Mouse (Mus musculus): ENCODE results near the gene Klhl25. TPM values are rescaled to one million over a fixed set of nuclear protein-coding genes. Genes with fewer than 3 reads are reported as not detected.

Klhl25 gene
- total and polyA plus RNA-seq, 2 experiments from 2014 or later, result 12.6 to 34.2 TPM

DNA sequence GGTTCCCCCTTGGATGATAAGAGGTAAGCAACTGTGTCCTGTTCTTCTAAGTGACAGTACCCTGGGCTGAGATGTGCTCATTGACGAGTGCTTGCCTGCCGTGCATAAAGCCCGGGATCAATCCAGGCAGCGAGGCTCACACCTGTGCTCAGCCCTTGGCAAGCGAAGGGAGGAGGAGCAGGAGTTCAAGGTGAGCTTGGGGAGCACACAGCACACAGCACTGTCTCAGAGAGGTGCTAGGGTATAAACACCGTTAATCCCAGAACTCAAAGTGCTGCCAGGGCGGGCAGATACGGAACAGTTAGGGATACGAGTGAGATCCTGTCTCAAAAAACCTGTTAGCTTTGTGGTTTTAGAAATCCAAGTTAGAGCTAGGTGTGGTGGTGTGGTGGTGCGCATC is 3.2 kb downstream of the Klhl25 start:
- Histone ChIP-seq H3K4me2 (ENCODE audit: low read depth, low read length, poor library complexity, severe bottlenecking) (no peak overlapping the region), H3K4me3 (ENCODE audit: low read depth, low read length) (no peak overlapping the region), H3K9me3 (ENCODE audit: low read length) (no peaks in the 10 kb centered on the region), H3K36me3 (ENCODE audit: insufficient read depth, low read length) (no peaks in the 10 kb centered on the region), H3K4me1 (ENCODE audit: insufficient read depth, low read length) (peaks cover 19% of the 10 kb centered on the region; the same call in 1 of the 2 replicates), H3K9ac (replicated peaks; ENCODE audit: low read length, poor library complexity, severe bottlenecking) (no peak overlapping the region), H3K27ac (ENCODE audit: low read depth, low read length) (0 out of 2 replicates have a peak overlapping the region, but pooled peaks have one; percentile 12), H3K27me3 (ENCODE audit: insufficient read depth, low read length) (no peaks in the 10 kb centered on the region)
- DNase-seq (ENCODE audit: low spot score) (no peak), ATAC-seq (ENCODE audit: low FRiP score) (no peak)
- WGBS, result 79% methylated on average over 10 of the region's 10 CpGs
- TF ChIP-seq CTCF (IDR thresholded peaks at IDR 0.05), result no peak

DNA sequence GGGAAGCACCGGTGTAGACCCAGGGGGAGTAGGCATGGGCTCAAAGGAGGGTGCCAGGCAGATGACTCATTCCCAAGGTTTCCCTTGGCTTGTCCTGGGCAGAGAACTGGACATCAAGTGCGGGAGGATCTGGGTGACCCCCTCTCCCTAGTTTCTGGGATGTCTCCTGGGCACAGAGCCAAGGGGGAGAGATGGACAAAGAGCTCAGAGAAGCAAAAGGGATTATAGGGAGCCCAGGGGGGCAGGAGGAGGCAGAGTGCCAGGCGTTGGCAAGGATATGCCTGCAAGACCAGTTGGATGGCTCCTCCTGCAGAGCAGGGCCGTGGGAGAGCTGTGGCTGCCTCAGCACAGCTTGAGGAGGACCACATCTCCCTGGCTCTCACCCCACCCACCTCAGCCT is 4.3 kb downstream of the Klhl25 start:
- Histone ChIP-seq H3K4me3 (ENCODE audit: low read depth, low read length) (no peak overlapping the region), H3K9me3 (ENCODE audit: low read length) (no peaks in the 10 kb centered on the region), H3K4me2 (ENCODE audit: low read depth, low read length, poor library complexity, severe bottlenecking) (no peak overlapping the region; the same call in 1 of the 2 replicates), H3K9ac (replicated peaks; ENCODE audit: low read length, poor library complexity, severe bottlenecking) (no peak overlapping the region), H3K4me1 (ENCODE audit: insufficient read depth, low read length) (peaks cover 19% of the 10 kb centered on the region; the same call in 1 of the 2 replicates), H3K36me3 (ENCODE audit: insufficient read depth, low read length) (no peaks in the 10 kb centered on the region), H3K27ac (ENCODE audit: low read depth, low read length) (peak overlapping the region; percentile 58; the same call in 1 of the 2 replicates), H3K27me3 (ENCODE audit: insufficient read depth, low read length) (no peaks in the 10 kb centered on the region)
- no peak for TF ChIP-seq CTCF (IDR thresholded peaks at IDR 0.05)
- peak; percentile 86 for DNase-seq (ENCODE audit: low spot score)
- ATAC-seq (ENCODE audit: low FRiP score), result peak; percentile 42; the same call in 1 of the 2 replicates
- WGBS, result 30% methylated on average over 4 of the region's 4 CpGs

DNA sequence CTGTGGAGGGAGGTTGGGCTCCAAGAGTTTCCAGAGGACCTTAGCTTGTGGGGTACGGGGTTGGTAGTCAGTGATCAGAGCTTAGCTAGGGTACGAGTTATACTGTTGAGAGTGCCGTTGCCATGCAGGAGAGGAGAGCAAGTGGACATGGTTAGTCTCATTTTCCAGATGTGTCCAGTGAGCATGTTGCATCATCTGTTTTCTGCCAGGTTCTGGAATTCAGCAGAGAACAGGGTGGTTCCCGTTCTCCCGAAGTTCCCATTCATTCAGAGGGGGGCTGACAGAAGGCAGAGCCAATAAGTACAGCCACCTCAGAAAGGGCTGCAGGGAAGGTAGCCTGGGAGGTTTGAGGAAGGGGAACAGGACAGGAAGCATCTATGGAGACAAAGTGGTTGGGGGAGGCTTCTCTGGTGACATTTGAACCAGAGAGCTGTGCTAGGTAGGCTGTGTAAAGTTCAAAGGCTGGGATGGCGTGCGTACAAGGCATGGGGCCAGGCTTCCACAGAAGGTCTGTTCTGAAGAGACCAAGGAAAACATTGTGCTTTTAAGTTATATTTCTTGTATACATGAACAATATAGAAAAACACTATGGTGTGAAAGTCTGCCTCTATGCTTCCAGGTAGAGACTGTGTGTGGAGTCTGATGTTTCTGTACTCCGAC is 5.2 kb downstream of the Klhl25 start:
- no peak overlapping the region; the same call in 1 of the 2 replicates for H3K9ac ChIP-seq (replicated peaks; ENCODE audit: low read length, poor library complexity, severe bottlenecking)
- WGBS, result 67% methylated on average over 8 of the region's 8 CpGs
- no peaks in the 10 kb centered on the region for H3K9me3 ChIP-seq (ENCODE audit: low read length)
- ATAC-seq (ENCODE audit: low FRiP score) (no peak), DNase-seq (ENCODE audit: low spot score) (no peak)
- 0 out of 2 replicates have a peak overlapping the region, but pooled peaks have one; percentile 4 for H3K4me2 ChIP-seq (ENCODE audit: low read depth, low read length, poor library complexity, severe bottlenecking)
- H3K27me3 ChIP-seq (ENCODE audit: insufficient read depth, low read length), result no peaks in the 10 kb centered on the region
- no peak for TF ChIP-seq CTCF (IDR thresholded peaks at IDR 0.05)
- H3K4me1 ChIP-seq (ENCODE audit: insufficient read depth, low read length), result peaks cover 19% of the 10 kb centered on the region; the same call in 1 of the 2 replicates
- no peaks in the 10 kb centered on the region for H3K36me3 ChIP-seq (ENCODE audit: insufficient read depth, low read length)
- H3K4me3 ChIP-seq (ENCODE audit: low read depth, low read length), result no peak overlapping the region
- peak overlapping the region; percentile 59; the same call in 1 of the 2 replicates for H3K27ac ChIP-seq (ENCODE audit: low read depth, low read length)

DNA sequence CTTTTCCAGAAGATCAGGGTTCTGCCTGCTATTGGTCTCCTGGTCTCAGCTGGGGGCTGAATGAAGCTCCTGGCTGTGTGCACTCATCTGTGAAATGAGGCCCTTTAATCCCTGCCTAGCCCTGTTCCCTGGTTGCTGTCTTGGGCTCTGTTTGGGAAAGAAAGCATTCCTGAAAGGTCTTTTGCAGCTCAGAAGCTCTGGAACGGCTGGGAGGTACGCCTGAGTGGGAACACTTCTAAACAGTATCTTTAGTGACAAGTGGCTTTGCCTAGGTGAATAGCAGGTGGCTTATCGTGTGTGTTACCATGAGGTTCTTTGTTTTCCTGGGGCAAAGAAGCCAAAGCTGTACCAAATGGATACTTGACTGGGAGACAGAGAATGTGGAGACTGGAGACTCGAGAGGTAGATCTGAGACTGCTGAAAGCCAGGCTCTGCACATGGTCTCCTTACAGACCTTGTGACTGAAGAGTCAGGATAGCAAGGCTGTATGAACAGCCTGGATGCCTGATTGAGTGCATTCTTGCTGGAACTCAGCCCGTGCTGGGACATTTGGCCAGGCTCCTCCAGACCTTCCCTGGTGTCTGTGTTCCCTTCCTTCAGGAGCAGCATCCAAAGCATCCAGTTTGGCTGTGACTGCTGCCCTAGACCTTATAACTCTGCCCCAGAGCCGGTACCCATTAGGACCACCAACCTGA is 6.3 kb downstream of the Klhl25 start:
- Histone ChIP-seq H3K4me1 (ENCODE audit: insufficient read depth, low read length) (peaks cover 17% of the 10 kb centered on the region; the same call in 1 of the 2 replicates), H3K27ac (ENCODE audit: low read depth, low read length) (peak overlapping the region; percentile 59), H3K4me3 (ENCODE audit: low read depth, low read length) (no peak overlapping the region), H3K9ac (replicated peaks; ENCODE audit: low read length, poor library complexity, severe bottlenecking) (peak overlapping the region; percentile 33; the same call in 1 of the 2 replicates), H3K27me3 (ENCODE audit: insufficient read depth, low read length) (no peaks in the 10 kb centered on the region), H3K4me2 (ENCODE audit: low read depth, low read length, poor library complexity, severe bottlenecking) (no peak overlapping the region), H3K9me3 (ENCODE audit: low read length) (no peaks in the 10 kb centered on the region), H3K36me3 (ENCODE audit: insufficient read depth, low read length) (no peaks in the 10 kb centered on the region)
- DNase-seq (ENCODE audit: low spot score) (peak; percentile 58), ATAC-seq (ENCODE audit: low FRiP score) (0 out of 2 replicates have a peak, but pooled peaks have one; percentile 26)
- WGBS, result 20% methylated on average over 6 of the region's 6 CpGs
- no peak for TF ChIP-seq CTCF (IDR thresholded peaks at IDR 0.05)

DNA sequence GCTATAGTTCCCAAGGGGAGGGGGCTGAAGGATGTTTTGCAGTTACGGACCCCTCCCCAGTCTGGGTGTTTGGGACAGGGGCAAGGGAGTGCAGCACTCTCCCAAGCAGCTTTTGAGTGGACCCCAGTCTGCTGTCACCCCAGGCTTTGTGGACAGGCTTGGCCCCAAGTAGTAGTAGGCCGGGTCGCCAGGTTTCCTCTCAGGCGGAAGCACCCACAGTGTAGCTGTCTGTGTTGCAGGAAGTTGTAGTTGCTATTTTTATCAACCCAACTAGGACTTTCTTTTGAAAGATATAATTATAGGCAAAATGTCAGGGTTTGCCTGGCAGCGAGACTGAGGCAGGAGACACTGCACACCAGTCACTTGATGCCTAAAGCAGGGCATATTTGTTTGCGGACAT is 6.9 kb downstream of the Klhl25 start:
- ATAC-seq (ENCODE audit: low FRiP score), result no peak
- WGBS, result 68% methylated on average over 6 of the region's 6 CpGs

DNA sequence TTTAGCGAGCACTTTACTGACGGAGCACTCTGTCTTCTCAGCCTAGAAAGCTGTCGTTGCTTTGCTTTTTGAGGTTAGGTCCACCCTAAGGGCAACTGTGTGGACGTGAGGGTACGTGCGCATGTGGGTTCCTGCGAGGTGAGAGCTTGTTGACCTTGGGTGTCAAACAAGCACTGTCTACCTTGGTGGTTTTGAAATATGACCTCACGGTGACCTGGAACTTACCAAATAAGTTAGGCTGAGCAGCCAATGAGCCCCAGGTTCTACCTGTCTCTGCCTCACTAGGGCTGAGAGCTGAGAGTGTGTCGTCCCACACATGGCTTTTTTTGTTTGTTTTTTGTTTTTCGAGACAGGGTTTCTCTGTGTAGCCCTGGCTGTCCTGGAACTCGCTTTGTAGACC is 8.1 kb downstream of the Klhl25 start:
- H3K9me3 ChIP-seq (ENCODE audit: low read length), result no peaks in the 10 kb centered on the region
- H3K4me1 ChIP-seq (ENCODE audit: insufficient read depth, low read length), result peaks cover 15% of the 10 kb centered on the region; the same call in 1 of the 2 replicates
- no peaks in the 10 kb centered on the region for H3K27me3 ChIP-seq (ENCODE audit: insufficient read depth, low read length)
- no peak overlapping the region for H3K4me2 ChIP-seq (ENCODE audit: low read depth, low read length, poor library complexity, severe bottlenecking)
- no peak for ATAC-seq (ENCODE audit: low FRiP score)
- DNase-seq (ENCODE audit: low spot score), result no peak
- no peaks in the 10 kb centered on the region for H3K36me3 ChIP-seq (ENCODE audit: insufficient read depth, low read length)
- H3K4me3 ChIP-seq (ENCODE audit: low read depth, low read length), result no peak overlapping the region
- no peak for TF ChIP-seq CTCF (IDR thresholded peaks at IDR 0.05)
- no peak overlapping the region for H3K9ac ChIP-seq (replicated peaks; ENCODE audit: low read length, poor library complexity, severe bottlenecking)
- WGBS, result 82% methylated on average over 11 of the region's 11 CpGs
- H3K27ac ChIP-seq (ENCODE audit: low read depth, low read length), result no peak overlapping the region

More for the DNA sequence above, 6.9 kb downstream of the Klhl25 start:
- H3K9me3 ChIP-seq (ENCODE audit: low read length), result no peaks in the 10 kb centered on the region
- no peak for TF ChIP-seq CTCF (IDR thresholded peaks at IDR 0.05)
- no peaks in the 10 kb centered on the region for H3K27me3 ChIP-seq (ENCODE audit: insufficient read depth, low read length)
- no peak overlapping the region for H3K4me2 ChIP-seq (ENCODE audit: low read depth, low read length, poor library complexity, severe bottlenecking)
- H3K4me3 ChIP-seq (ENCODE audit: low read depth, low read length), result no peak overlapping the region
- peak overlapping the region; percentile 59 for H3K27ac ChIP-seq (ENCODE audit: low read depth, low read length)
- DNase-seq (ENCODE audit: low spot score), result no peak
- H3K36me3 ChIP-seq (ENCODE audit: insufficient read depth, low read length), result no peaks in the 10 kb centered on the region
- H3K9ac ChIP-seq (replicated peaks; ENCODE audit: low read length, poor library complexity, severe bottlenecking), result no peak overlapping the region
- H3K4me1 ChIP-seq (ENCODE audit: insufficient read depth, low read length), result peaks cover 15% of the 10 kb centered on the region; the same call in 1 of the 2 replicates
